Mouse (Mus musculus) lung, postnatal 0 days (tissue): Measurements from ENCODE around the gene Camta2. TPM values are rescaled to one million over a fixed set of nuclear protein-coding genes. Genes with fewer than 3 reads are reported as not detected.

Source experiments
- ATAC-seq: fragments of 200-750 bp; cut with Nextera tagmentation; 2 replicates; pipeline ENCODE4 v1.8.0; 2017; ENCODE audit warnings: moderate library complexity
- DNase-seq: peaks from one replicate; pipeline ENCODE4 v3.0.0-alpha.2; 2016; ENCODE audit warnings: low spot score
- H3K27ac ChIP-seq: fragments of 300-500 bp; sonication (generic); 2 replicates; pipeline ENCODE4 v1.5.1; 2014; ENCODE audit warnings: antibody characterized with exemption, mild to moderate bottlenecking, low read length, mixed read lengths
- H3K27me3 ChIP-seq: fragments of 300-500 bp; sonication (generic); replicated peaks from 2 replicates; pipeline ENCODE4 v1.6.1; 2014; ENCODE audit warnings: low read length, mixed read lengths; ENCODE audit not compliant: insufficient read depth
- H3K36me3 ChIP-seq: fragments of 300-500 bp; sonication (generic); 2 replicates; pipeline ENCODE4 v1.6.1; 2014; ENCODE audit warnings: low read length, mixed read lengths; ENCODE audit not compliant: insufficient read depth
- H3K4me1 ChIP-seq: fragments of 300-500 bp; sonication (generic); 2 replicates; pipeline ENCODE4 v1.6.1; 2014; ENCODE audit warnings: antibody characterized with exemption, low read depth, low read length, mixed read lengths; ENCODE audit not compliant: insufficient read depth
- H3K4me2 ChIP-seq: fragments of 300-500 bp; sonication (generic); replicated peaks from 2 replicates; pipeline ENCODE4 v1.6.1; 2014; ENCODE audit warnings: low read depth, mild to moderate bottlenecking, low read length, moderate library complexity, mixed read lengths
- H3K4me3 ChIP-seq: fragments of 300-500 bp; sonication (generic); 2 replicates; pipeline ENCODE4 v1.5.1; 2014; ENCODE audit warnings: low read depth, low read length
- H3K9ac ChIP-seq: fragments of 300-500 bp; sonication (generic); replicated peaks from 2 replicates; pipeline ENCODE4 v1.6.1; 2014; ENCODE audit warnings: low read depth, mild to moderate bottlenecking
- H3K9me3 ChIP-seq: fragments of 300-500 bp; sonication (generic); 2 replicates; pipeline ENCODE4 v1.6.1; 2016; ENCODE audit warnings: low read length, mixed read lengths
- CTCF ChIP-seq: IDR thresholded peaks from 2 replicates; pipeline ENCODE4 v1.5.1; 2016; ENCODE audit warnings: antibody characterized with exemption, mild to moderate bottlenecking
- EP300 ChIP-seq: IDR thresholded peaks from 2 replicates; pipeline ENCODE4 v1.6.1; 2016; ENCODE audit warnings: antibody characterized with exemption, mild to moderate bottlenecking, control low read depth
- WGBS: fragments of 180-500 bp; shearing (Covaris S2); extraction: QIAGEN DNeasy Blood & Tissue Kit; methylation state at CpG from one replicate; pipeline ENCODE4 v1.1.7; 2014; 5-methylcytosine and 5-hydroxymethylcytosine counted together
- polyA plus RNA-seq: library from polyadenylated mRNA; unstranded; fragments of >200 nt; fragmentation: Nextera tagmentation; extraction: Ambion mirVana; gene quantifications from 2 replicates; pipeline ENCODE4 v1.2.1, GENCODE M21; 2015

The Camta2 gene
- polyA plus RNA-seq, result 8.7 and 9.9 TPM in 2 replicates

GRCm38 (mm10) chr11:70687601-70688199 is at the start of gene Camta2:
TSS of gene Camta2 (minus strand) at chr11:70688105.
- Histone ChIP-seq H3K27me3 (no peaks in the 10 kb centered on the region), H3K36me3 (peaks cover 10% of the 10 kb centered on the region; the same call in 1 of the 2 replicates), H3K27ac (peak within 1 kb of the TSS; percentile 87), H3K4me1 (peaks cover 17% of the 10 kb centered on the region), H3K9ac (peak within 1 kb of the TSS; percentile 88), H3K4me3 (peak within 1 kb of the TSS; percentile 90), H3K4me2 (peak within 1 kb of the TSS; percentile 90), H3K9me3 (no peaks in the 10 kb centered on the region)
- ATAC-seq (peak; percentile 92), DNase-seq (peak; percentile 88)
- WGBS, result 2% methylated on average over 49 of the region's 55 CpGs
- TF ChIP-seq EP300 (no peak), CTCF (peak; percentile 67)

DNA sequence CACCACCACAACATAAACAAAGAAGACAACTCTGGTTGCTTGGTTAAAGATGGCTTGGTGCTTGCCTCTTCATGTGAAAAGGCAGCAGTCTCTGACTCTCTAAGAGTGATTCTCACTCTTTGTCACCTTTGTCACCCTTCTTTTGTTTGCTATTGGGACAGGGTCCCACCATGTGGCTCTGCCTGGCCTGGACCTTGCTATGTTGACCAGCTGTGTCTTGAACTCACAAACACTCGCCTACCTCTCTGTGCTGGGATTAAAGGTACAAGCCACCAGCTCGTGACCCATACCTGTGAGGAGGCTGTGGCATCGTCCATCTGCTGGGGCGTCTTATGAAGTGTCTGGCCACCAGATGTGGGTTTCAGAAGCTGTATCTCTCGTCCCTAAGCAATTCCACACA is 45.4 kb upstream of the Camta2 start:
- peaks cover under 1% of the 10 kb centered on the region; the same call in 1 of the 2 replicates for H3K36me3 ChIP-seq
- 60% methylated on average over 5 of the region's 5 CpGs for WGBS
- H3K27me3 ChIP-seq, result no peaks in the 10 kb centered on the region
- ATAC-seq (no peak), DNase-seq (no peak)
- TF ChIP-seq CTCF, result no peak
- TF ChIP-seq EP300, result no peak
- H3K4me1 ChIP-seq, result no peaks in the 10 kb centered on the region
- no peak overlapping the region for H3K4me3 ChIP-seq
- H3K27ac ChIP-seq, result no peak overlapping the region
- H3K9me3 ChIP-seq, result no peaks in the 10 kb centered on the region
- H3K9ac ChIP-seq, result no peak overlapping the region
- H3K4me2 ChIP-seq, result no peak overlapping the region

- DNase-seq, result no peak
- peaks cover 18% of the 10 kb centered on the region for H3K36me3 ChIP-seq
- ATAC-seq, result no peak
- no peaks in the 10 kb centered on the region for H3K9me3 ChIP-seq
- H3K4me2 ChIP-seq, result no peak overlapping the region
- no peaks in the 10 kb centered on the region for H3K27me3 ChIP-seq
- no peak overlapping the region for H3K9ac ChIP-seq
- no peak overlapping the region for H3K4me3 ChIP-seq
- no peak overlapping the region for H3K27ac ChIP-seq
- TF ChIP-seq CTCF (no peak), EP300 (no peak)
- H3K4me1 ChIP-seq, result no peaks in the 10 kb centered on the region
- 49% methylated on average over 5 of the region's 5 CpGs for WGBS
These were observed 43.3 kb upstream of the Camta2 start for GRCm38 (mm10) chr11:70731178-70731577.

GRCm38 (mm10) chr11:70730427-70731038 is 42.6 kb upstream of the Camta2 start:
- Histone ChIP-seq H3K4me1 (no peaks in the 10 kb centered on the region), H3K9me3 (no peaks in the 10 kb centered on the region), H3K9ac (no peak overlapping the region), H3K4me3 (no peak overlapping the region), H3K27me3 (no peaks in the 10 kb centered on the region), H3K27ac (no peak overlapping the region), H3K4me2 (no peak overlapping the region), H3K36me3 (peaks cover 18% of the 10 kb centered on the region)
- TF ChIP-seq CTCF, result no peak
- TF ChIP-seq EP300, result no peak
- WGBS, result 70% methylated on average over 9 of the region's 9 CpGs
- no peak for ATAC-seq
- DNase-seq, result no peak

- Histone ChIP-seq H3K27me3 (no peaks in the 10 kb centered on the region), H3K9me3 (no peaks in the 10 kb centered on the region), H3K36me3 (peaks cover 36% of the 10 kb centered on the region), H3K27ac (no peak overlapping the region), H3K9ac (no peak overlapping the region), H3K4me1 (no peaks in the 10 kb centered on the region), H3K4me3 (no peak overlapping the region), H3K4me2 (no peak overlapping the region)
- ATAC-seq (no peak), DNase-seq (no peak)
- 70% methylated on average over 5 of the region's 5 CpGs for WGBS
- no peak for TF ChIP-seq CTCF
- TF ChIP-seq EP300, result no peak
These were observed 39.5 kb upstream of the Camta2 start for GRCm38 (mm10) chr11:70727385-70727784.

DNA sequence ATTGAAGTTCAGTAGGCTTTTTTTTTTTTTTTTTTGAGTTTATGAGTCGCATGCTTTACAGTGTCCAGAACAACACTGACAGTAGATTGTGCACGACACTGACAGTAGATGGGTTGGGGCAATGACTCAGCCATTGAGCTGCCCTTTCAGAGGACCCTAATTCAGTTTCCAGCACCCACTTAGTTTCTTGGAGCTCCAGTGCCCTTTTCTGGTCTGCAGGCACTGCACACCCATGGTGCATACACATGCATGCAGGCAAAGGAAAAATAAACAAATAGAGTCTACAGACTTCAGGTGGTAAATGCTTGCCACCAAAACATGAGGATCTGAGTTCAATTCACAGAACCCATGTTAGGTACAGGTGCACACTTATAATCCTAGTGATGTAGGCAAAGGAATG is 38.7 kb upstream of the Camta2 start:
- peaks cover 41% of the 10 kb centered on the region for H3K36me3 ChIP-seq

More for the DNA sequence above, 38.7 kb upstream of the Camta2 start:
- no peak for TF ChIP-seq CTCF
- TF ChIP-seq EP300, result no peak
- DNase-seq (no peak), ATAC-seq (no peak)
- H3K27ac ChIP-seq, result no peak overlapping the region
- no peak overlapping the region for H3K9ac ChIP-seq
- WGBS, result 96% methylated on average over 2 of the region's 2 CpGs
- no peak overlapping the region for H3K4me2 ChIP-seq
- H3K4me3 ChIP-seq, result no peak overlapping the region
- no peaks in the 10 kb centered on the region for H3K4me1 ChIP-seq
- no peaks in the 10 kb centered on the region for H3K27me3 ChIP-seq
- H3K9me3 ChIP-seq, result no peaks in the 10 kb centered on the region
